Mouse (Mus musculus) forebrain, postnatal 0 days (tissue): ENCODE data around the gene Nfs1. TPM values are rescaled to one million over a fixed set of nuclear protein-coding genes. Genes with fewer than 3 reads are reported as not detected.

Experiments used
- ATAC-seq: fragments of 200-750 bp; cut with Nextera tagmentation; 2 replicates; pipeline ENCODE4 v1.8.0; 2017; ENCODE audit warnings: mild to moderate bottlenecking, moderate library complexity
- DNase-seq: peaks from one replicate; pipeline ENCODE4 v3.0.0-alpha.2; 2015
- H3K27ac ChIP-seq: fragments of 300-500 bp; sonication (generic); 2 replicates; pipeline ENCODE4 v1.5.1; 2014; ENCODE audit warnings: low read depth, mild to moderate bottlenecking, antibody characterized with exemption, low read length, moderate library complexity, mixed read lengths
- H3K27me3 ChIP-seq: fragments of 300-500 bp; sonication (generic); 2 replicates; pipeline ENCODE4 v1.6.1; 2014; ENCODE audit warnings: mild to moderate bottlenecking, low read length, mixed read lengths; ENCODE audit not compliant: insufficient read depth
- H3K36me3 ChIP-seq: fragments of 300-500 bp; sonication (generic); 2 replicates; pipeline ENCODE4 v1.6.1; 2014; ENCODE audit warnings: mild to moderate bottlenecking, moderate library complexity; ENCODE audit not compliant: insufficient read depth
- H3K4me1 ChIP-seq: fragments of 300-500 bp; sonication (generic); 2 replicates; pipeline ENCODE4 v1.6.1; 2014; ENCODE audit warnings: antibody characterized with exemption; ENCODE audit not compliant: insufficient read depth
- H3K4me2 ChIP-seq: fragments of 300-500 bp; sonication (generic); 2 replicates; pipeline ENCODE4 v1.6.1; 2014; ENCODE audit warnings: low read depth, mild to moderate bottlenecking, moderate library complexity
- H3K4me3 ChIP-seq: fragments of 300-500 bp; sonication (generic); 2 replicates; pipeline ENCODE4 v1.5.1; 2014; ENCODE audit warnings: low read depth, low read length, mixed read lengths
- H3K9ac ChIP-seq: fragments of 300-500 bp; sonication (generic); 2 replicates; pipeline ENCODE4 v1.6.1; 2014; ENCODE audit warnings: mild to moderate bottlenecking
- H3K9me3 ChIP-seq: fragments of 300-500 bp; sonication (generic); 2 replicates; pipeline ENCODE4 v1.6.1; 2016; ENCODE audit warnings: low read length
- CTCF ChIP-seq: sonication (generic); IDR thresholded peaks from 2 replicates; pipeline ENCODE4 v1.5.1; 2016; ENCODE audit warnings: antibody characterized with exemption, control low read depth, low read depth
- WGBS: fragments of 180-500 bp; shearing (Covaris S2); extraction: QIAGEN DNeasy Blood & Tissue Kit; methylation state at CpG from one replicate; pipeline ENCODE4 v1.1.7; 2014; 5-methylcytosine and 5-hydroxymethylcytosine counted together
- polyA plus RNA-seq: library from polyadenylated mRNA; unstranded; fragments of >200 nt; fragmentation: Nextera tagmentation; extraction: Ambion mirVana; gene quantifications from 2 replicates; pipeline ENCODE4 v1.2.1, GENCODE M21; 2015
- total RNA-seq: library from RNA; depleted of rRNA; stranded (reverse); fragments of >200 nt; gene quantifications from 2 replicates; pipeline ENCODE4 v1.2.3, GENCODE M21; 2014

Nfs1 gene
- total and polyA plus RNA-seq, 2 experiments from 2014 or later = 41.2 to 42.7 TPM

DNA sequence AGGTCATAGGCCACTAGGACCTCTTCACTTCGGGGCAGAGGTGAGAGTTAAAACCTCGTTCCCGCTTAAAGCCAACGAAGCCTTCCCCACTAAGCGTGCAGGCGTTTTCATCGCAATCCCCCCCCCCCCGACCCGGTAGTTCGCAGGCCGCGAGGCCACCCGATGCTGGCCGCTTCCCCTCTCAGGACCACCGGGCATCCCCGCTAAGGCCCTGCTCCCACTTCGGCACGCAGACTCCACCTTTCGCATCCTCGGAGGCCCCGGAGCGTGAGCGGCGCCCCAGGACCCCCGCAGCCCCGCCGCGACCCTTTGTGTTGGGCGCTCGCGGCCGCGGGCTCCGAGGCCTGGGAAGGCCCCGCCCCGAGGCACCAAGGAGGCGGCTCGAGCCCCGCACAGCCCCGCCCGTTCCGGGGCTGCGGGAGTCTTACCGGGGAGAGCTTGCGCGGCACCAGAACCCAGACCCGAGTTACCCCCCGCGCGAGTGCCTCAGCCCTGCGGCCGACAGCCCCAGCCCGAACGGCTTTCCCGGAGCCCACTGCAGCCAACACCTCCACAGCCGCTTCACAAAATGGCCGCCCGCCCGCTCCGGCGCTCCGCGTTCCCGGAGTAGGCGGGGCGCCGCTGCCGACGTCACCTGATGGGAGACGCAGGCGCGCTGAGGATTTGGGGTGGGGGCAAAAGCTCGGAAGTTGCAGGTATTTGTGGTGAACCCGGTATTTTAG lies 32.5 kb downstream of the Nfs1 start, which contains the start of the genes Cpne1 and Rbm12:
Cpne1 (minus strand) TSS at position 608 of the 722 bp plus-strand sequence.
Rbm12 (minus strand) TSS at position 621 of the 722 bp plus-strand sequence.
- TF ChIP-seq CTCF = no peak
- H3K36me3 ChIP-seq = no peaks in the 10 kb centered on the region
- peak within 1 kb of the TSS; percentile 99 for H3K9ac ChIP-seq
- peak within 1 kb of the TSS; percentile 99 for H3K4me3 ChIP-seq
- H3K4me1 ChIP-seq = peaks cover 8% of the 10 kb centered on the region
- H3K4me2 ChIP-seq = peak within 1 kb of the TSS; percentile 54
- peak within 1 kb of the TSS; percentile 93 for H3K27ac ChIP-seq
- H3K27me3 ChIP-seq = no peaks in the 10 kb centered on the region
- 2% methylated on average over 74 of the region's 74 CpGs for WGBS
- DNase-seq = peak; percentile 96
- peak; percentile 97 for ATAC-seq
- H3K9me3 ChIP-seq = no peaks in the 10 kb centered on the region

DNA sequence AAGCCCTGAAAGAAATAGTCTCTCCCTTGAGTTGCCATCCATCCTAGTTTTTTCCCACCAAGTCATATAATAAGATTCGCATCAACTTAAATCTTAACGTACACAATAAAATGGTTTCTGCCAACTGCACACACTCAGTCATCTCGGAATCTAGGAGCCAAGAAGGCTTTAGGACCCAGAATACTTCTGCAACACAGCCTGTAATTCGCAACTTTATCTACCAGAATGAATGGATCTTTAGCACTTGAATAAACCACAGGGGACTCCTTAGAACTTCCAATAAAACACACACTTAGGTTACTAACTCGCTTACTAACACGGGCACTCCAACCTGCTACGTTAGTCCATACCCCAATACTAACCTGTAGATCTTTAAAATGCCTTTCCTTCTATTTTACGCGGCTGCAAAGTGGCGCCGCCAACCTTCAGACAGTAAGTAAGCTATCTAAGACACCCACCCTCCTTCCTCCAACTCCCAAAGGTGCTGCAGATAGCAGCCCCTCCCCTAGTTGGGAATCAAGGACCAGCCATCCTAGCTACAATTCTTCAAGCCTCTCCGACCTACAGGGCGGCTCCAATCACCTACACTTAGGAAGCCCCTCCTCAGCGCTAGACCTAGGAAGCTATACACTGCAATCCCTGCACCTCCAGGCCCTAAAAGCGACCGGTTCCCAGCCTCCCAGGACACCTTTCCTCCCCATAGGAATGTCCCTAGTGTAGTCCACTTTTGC lies 33.2 kb downstream of the Nfs1 start:
- TF ChIP-seq CTCF = no peak
- Histone ChIP-seq H3K4me2 (peak overlapping the region; percentile 54), H3K4me1 (peaks cover 8% of the 10 kb centered on the region), H3K9me3 (no peaks in the 10 kb centered on the region), H3K9ac (peak overlapping the region; percentile 99), H3K36me3 (no peaks in the 10 kb centered on the region), H3K27me3 (no peaks in the 10 kb centered on the region), H3K27ac (peak overlapping the region; percentile 93), H3K4me3 (peak overlapping the region; percentile 99)
- ATAC-seq (peak; percentile 70), DNase-seq (peak; percentile 54)
- under 1% methylated on average over 16 of the region's 16 CpGs for WGBS

DNA sequence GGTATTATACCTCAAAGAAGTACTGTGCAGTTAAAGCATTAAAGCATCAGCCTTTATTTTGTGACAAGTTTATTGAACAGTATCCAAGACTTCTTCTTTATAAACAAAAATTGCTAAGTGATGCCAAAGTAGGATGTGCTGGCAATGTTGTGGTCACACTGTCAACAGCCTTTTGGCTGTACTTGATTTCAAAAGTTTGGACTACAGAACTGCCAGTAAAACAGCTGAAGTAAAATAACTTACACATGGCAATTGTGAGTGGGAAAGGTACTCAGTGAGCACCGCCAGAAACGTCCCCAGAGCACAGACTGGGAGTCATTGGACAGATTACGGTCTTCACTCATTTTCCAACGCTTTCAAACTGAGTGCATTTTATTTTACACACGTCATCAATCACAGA lies 52.1 kb downstream of the Nfs1 start:
- Histone ChIP-seq H3K36me3 (peaks cover 17% of the 10 kb centered on the region), H3K27ac (no peak overlapping the region), H3K9ac (no peak overlapping the region), H3K27me3 (no peaks in the 10 kb centered on the region), H3K4me2 (no peak overlapping the region), H3K4me1 (no peaks in the 10 kb centered on the region), H3K9me3 (no peaks in the 10 kb centered on the region), H3K4me3 (no peak overlapping the region)
- DNase-seq = no peak
- WGBS = 66% methylated on average over 5 of the region's 5 CpGs
- no peak for ATAC-seq
- no peak for TF ChIP-seq CTCF

DNA sequence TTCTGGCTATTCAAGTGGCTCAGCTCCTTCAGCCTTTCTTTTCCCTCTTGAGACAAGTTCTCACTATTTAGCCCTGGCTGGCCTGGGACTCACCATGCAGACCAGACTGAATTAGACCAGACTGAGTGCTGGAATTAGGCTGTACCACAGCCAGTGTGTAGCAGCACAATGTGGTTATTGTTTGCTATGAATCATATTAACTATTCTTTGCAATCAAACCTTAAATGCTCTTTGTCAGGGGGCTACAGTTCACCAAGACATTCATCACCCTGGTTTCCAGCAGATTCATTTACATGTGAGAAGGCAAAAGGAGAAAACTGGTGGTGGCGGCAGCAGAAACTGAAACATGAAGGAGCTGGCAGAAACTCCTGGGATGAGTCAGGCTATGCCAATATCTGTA lies 54.2 kb downstream of the Nfs1 start:
- H3K9ac ChIP-seq = no peak overlapping the region
- H3K36me3 ChIP-seq = no peaks in the 10 kb centered on the region
- no peak overlapping the region for H3K4me2 ChIP-seq
- no peak for TF ChIP-seq CTCF
- 24% methylated on average over 1 of the region's 1 CpGs for WGBS
- H3K4me3 ChIP-seq = no peak overlapping the region
- H3K9me3 ChIP-seq = no peaks in the 10 kb centered on the region
- ATAC-seq (peak; percentile 47; the same call in 1 of the 2 replicates), DNase-seq (no peak)
- 0 out of 2 replicates have a peak overlapping the region, but pooled peaks have one; percentile 35 for H3K27ac ChIP-seq
- no peaks in the 10 kb centered on the region for H3K27me3 ChIP-seq
- no peaks in the 10 kb centered on the region for H3K4me1 ChIP-seq

DNA sequence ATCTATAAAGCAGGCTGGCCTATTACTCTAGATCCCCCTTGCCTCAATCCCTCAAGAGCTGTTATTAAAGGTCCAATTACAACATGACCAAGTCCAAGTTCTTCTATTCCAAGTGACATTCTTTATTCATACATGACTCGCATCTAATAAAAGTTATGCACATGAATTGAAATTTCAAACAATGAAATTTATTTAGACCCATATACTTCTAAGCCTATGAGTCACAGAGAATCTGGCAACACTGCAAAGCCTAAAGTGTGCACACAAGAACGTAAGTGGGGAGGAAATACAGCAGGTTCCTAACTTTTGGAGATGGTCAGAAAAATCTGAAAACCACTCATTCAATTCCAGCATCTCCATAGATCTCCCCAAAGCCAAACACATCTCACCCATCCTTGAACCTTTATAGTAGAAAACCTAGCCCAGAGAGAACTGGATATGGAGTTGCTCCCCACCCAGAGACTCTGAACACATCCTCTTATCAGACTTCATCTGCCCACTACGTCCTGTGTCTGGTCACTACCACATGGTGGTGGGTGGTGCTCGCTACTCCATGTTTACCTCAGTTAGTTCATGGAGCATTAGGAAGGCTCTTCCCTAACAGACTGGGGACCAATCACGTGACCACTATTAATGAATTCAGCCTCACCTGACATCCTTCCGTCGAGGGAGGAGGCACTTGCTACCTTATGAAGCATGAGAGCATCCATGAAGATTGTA lies 56.4 kb downstream of the Nfs1 start:
- H3K4me1 ChIP-seq = peaks cover under 1% of the 10 kb centered on the region; the same call in 1 of the 2 replicates
- no peaks in the 10 kb centered on the region for H3K36me3 ChIP-seq
- DNase-seq (no peak), ATAC-seq (no peak)
- no peak overlapping the region for H3K4me2 ChIP-seq
- TF ChIP-seq CTCF = no peak
- H3K9me3 ChIP-seq = no peaks in the 10 kb centered on the region
- H3K4me3 ChIP-seq = no peak overlapping the region
- no peaks in the 10 kb centered on the region for H3K27me3 ChIP-seq
- WGBS = 90% methylated on average over 7 of the region's 7 CpGs
- H3K27ac ChIP-seq = no peak overlapping the region
- no peak overlapping the region for H3K9ac ChIP-seq

DNA sequence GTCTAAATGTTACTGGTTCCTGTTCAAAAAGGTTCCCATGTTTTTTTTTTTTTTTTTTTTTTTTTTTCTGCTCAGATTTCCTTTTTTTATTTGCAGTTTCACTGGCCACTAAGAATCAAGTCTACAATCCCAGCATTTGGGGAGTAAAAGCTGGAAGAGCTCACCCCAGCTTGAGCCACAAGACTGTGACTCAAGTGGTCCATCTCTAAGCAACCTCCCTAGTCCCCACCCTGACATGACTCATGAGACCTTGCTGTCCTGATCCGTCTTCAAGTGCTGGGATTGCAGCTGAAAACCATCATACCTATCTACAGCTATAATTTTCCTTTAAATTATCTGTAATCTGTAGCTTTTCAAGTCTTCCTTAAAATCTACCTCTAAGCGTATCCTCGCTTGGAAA lies 59.4 kb downstream of the Nfs1 start:
- H3K9me3 ChIP-seq = no peaks in the 10 kb centered on the region
- no peak overlapping the region for H3K27ac ChIP-seq
- peaks cover 3% of the 10 kb centered on the region; the same call in 1 of the 2 replicates for H3K4me1 ChIP-seq
- ATAC-seq (no peak), DNase-seq (no peak)
- TF ChIP-seq CTCF = no peak
- WGBS = 85% methylated on average over 3 of the region's 3 CpGs
- H3K9ac ChIP-seq = no peak overlapping the region
- no peaks in the 10 kb centered on the region for H3K27me3 ChIP-seq
- no peaks in the 10 kb centered on the region for H3K36me3 ChIP-seq
- no peak overlapping the region for H3K4me3 ChIP-seq
- H3K4me2 ChIP-seq = no peak overlapping the region
